Mouse (Mus musculus): ENCODE results near the gene Csnk1g1.
A peak's percentile ranks its signal among the peaks of the same experiment; 100 is the strongest.

Csnk1g1 gene

DNA sequence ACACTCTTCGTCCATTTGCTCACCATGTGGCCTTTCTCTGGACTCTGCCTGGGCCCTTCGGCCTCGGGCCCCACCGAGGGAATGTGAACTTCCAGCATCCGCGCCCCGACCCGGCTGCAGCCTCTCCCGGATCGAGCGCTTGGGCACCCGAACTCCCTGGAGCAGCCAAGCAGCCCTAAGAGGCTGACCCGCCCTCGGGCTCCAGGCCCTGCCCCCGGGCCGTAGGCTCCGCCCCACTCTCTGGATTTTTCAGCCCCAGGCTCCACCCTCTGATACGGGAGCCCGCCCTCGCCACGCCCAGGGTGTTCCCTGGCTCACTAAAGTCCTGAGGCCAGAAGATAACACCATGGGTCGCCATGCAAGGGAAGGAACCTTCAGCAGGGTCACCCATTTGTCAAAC is 160.9 kb downstream of the Csnk1g1 start, which contains the start of gene Snx22:
Gene Snx22, minus strand, starts transcription at position 137 of the 400 bp plus-strand sequence.
- peak; percentile 85 to 92 for DNase-seq

- no peak for DNase-seq
Measured at GRCm38 (mm10) chr9:66070151-66070550, 161.4 kb downstream of the Csnk1g1 start.

- DNase-seq: no peak
Measured at GRCm38 (mm10) chr9:66072754-66073153, 164.0 kb downstream of the Csnk1g1 start.

GRCm38 (mm10) chr9:66078072-66078471 is 169.3 kb downstream of the Csnk1g1 start:
- DNase-seq: no peak

- DNase-seq: no peak
Measured at GRCm38 (mm10) chr9:66078493-66078892, 169.8 kb downstream of the Csnk1g1 start.

DNA sequence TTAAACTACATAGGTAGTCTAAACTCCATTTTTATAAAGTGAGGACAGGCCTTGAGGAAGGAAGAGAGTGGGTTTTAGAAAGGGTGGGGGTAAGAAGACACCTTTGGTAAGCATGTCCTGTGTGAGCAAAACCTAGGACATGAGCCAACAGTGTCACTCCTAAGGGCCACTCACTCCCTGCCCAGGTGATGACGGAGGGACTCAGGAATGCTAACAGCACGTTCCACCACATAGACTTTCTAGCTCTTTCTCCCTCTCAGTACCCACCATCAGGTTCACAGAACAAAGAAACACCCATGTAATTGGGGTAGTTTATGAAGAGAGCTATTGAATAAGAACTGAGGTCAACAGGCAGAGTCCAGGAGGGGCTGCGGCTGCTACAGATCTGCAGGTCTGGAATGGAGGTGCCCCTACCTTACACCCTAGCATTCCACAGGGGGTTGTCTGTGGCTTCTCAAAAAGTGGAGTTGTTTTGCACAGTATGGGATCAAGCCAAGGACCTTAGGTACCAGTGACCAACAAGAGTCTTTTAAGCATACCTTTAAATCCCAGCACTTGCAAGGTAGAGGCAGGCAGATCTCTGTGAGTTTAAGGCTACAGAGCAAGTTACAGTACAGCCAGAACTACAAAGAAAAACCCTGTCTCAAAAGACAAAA is 172.2 kb downstream of the Csnk1g1 start:
- DNase-seq: no peak

- no peak for DNase-seq
Measured at GRCm38 (mm10) chr9:66081999-66082398, 173.3 kb downstream of the Csnk1g1 start.

DNA sequence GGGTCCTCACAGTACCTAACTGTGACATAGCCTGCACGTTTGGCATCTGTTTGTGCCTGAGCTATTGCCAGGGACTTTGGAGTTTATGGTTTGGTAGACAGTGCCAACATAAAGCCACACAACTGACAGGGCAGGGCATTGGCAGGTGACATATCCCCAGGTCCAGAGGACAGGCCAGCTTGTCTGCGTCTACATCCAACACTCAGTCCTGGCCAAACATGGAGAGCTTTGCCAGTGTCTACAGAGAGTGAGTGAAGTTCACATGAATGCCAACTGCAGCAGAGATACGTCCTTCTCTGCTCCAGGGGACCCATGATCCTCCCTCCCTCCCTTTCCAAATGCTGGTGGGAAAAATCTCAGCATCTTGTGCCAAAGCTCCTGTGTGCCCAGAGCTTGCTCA is 175.4 kb downstream of the Csnk1g1 start:
- no peak for DNase-seq

DNA sequence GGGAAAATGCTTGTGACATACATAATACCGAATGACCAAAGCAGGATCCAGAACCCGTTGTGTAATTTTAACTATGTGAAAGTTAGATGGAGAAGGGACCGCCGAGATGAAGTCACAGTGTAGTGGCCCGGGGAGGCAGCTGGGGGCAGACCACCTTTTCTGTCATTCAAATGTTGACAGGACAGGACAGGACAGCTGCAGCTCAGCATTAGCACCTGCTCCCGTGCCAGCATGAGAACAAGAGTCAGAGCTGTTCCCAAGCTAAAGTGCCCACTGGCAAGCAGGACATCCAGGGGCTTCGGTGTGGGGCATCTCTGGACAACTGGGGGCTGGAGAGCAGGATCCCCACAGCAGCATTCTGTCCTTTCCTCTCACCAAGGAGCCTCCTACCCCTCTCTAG is 178.3 kb downstream of the Csnk1g1 start:
- DNase-seq: no peak

DNA sequence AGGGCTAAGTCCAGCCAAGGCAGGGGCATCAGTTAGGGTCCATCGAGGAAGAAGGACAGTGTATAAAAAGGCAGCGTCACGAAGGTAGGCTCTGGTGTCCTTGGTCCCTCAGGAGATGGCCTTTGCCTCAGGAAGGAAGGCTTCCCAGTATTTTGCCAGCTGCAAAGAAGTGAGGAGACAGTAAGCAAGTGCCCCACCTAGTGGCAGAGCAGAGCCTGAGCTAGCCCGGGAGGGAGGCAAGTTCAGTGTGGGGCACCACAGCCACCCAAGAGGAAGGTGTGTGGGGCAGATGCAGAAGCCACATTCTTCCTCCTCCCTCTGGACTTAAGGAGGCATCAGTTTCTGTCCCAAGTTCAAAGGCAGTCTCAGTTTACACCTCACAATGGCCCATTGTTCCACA is 179.7 kb downstream of the Csnk1g1 start:
- DNase-seq: peak; percentile 27 to 58

GRCm38 (mm10) chr9:66090593-66091244 is 182.0 kb downstream of the Csnk1g1 start:
- no peak for DNase-seq

DNA sequence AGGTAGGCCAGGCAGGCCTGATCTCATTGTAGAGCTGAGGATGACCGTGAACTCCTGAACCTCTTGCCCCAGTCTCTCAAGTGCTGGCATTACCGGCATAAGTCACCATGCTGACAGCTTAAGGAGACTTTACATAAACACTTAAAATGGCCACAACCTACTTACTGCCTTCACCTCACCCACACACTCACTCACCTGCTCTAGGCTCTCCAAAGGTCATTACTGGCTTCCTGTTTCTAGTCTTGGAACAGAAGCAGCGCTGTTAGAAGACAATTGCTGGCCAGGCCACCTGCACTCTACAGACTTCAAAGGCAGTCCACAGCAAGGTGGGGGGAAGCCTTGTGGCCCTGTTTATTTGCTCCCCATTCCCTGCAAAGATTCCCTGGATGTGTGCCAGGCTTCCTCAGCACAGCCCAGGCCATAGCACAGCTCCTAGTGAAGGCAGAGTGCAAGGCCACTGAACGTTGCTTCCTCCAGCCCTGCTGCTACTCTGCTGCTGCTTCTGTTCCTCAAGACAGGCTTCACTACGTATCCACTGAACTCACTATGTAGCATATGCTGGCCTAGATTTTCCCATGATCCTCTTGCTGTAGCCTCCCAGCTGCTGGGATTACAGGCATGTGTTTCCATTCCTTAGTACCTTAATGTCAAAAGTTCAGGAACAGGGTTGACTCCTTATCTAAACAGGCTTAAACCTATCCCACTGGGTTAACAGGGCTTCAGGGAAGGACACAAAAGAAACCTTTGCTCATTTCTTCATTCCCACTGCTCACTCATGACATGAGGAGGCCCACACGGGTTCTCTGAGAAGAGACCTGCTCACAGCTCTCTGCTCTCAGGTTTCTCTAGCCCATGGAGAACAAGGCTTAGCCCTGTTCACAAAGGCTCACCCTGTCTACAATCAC is 182.9 kb downstream of the Csnk1g1 start:
- DNase-seq: no peak

GRCm38 (mm10) chr9:66092664-66093063 is 183.9 kb downstream of the Csnk1g1 start:
- no peak for DNase-seq
